Mouse (Mus musculus): ENCODE data around the gene Ethe1.
"Not testable (repeated sequence)": the region's sequence is repeated elsewhere in the genome, so short reads cannot be mapped to it uniquely, and the experiment has no call there.

The Ethe1 gene

DNA sequence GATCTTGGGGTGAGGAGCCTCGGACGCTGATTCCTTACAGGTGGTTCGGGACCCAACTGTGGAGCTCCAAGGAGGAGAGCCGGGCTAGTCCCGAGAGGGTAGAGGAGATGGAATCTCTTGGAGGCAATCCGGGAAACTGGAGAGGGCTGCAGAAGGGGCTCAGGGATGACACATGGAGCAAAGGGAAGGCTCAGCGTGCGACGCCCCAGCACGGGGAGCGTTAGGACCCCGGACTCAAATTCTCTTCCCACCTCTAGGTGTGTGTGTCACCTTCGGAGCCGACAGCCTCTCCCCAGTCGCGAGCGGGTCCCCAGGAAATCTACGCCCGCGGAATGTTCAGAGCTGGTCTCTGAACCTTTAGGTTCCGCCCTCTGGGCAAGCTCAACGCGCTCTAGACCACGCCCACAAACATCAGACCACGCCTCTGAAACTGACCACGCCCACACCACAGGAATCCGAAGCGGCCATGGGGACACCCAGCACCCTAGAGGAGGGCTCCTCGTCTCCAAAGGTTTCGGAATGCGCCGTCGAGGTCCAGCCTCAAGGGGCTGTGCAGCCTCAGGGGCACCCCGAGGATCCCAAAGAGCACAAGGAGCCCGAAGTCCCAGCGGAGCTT lies 23.6 kb downstream of the Ethe1 start:
- in situ Hi-C loops (cut with MboI; ENCODE audit: low sequenced_read_pairs): no loop called here

DNA sequence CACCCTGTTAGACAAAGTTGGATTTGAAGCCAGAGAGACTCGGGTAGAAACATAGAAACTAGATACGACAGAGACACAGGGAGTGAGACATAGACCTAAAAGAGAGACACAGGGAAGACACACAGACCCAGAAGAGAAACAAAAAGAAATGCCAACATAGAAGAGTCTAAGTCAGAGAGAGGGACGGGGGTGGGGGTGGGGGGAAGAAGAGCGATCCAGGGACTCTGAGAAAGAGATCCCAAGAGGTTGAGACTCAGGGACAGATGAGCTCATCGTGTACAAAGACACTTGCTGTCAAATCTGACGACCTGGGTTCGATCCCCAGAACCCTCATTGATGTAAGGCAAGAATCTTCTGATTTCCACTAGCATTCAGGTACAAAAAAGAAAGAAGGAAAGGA lies 24.4 kb downstream of the Ethe1 start:
- in situ Hi-C loops (cut with MboI; ENCODE audit: low sequenced_read_pairs): no loop called here

DNA sequence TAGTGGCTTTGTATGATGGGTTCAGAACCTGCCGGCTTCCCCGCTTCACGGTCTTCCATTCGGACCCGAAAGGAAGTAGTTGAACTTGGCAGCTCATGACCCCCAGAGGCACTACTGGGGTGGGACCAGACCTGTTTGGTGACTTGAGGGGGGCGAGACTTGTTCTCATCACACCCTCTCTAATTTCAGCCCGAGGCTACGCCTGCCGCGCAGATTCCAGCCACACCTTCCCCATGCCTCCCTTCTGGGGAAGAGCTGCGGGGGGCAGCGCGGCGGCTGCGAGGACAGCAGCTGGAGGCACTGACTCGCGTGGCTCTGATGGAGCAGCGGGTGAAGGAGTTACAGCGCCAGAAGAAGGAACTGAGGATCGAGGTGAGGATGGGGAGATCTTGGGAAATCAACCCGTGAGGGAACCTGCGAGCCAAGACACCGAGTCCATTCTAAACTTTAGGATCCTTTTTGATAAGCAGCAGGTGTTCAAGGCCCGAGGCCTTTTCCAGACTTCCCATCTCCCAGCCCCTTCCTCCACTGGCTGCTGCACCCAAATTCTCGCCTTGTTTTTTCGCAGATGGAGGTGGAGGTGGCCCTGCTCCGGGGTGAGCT lies 25.1 kb downstream of the Ethe1 start:
- in situ Hi-C loops (cut with MboI; ENCODE audit: low sequenced_read_pairs): no loop called here

DNA sequence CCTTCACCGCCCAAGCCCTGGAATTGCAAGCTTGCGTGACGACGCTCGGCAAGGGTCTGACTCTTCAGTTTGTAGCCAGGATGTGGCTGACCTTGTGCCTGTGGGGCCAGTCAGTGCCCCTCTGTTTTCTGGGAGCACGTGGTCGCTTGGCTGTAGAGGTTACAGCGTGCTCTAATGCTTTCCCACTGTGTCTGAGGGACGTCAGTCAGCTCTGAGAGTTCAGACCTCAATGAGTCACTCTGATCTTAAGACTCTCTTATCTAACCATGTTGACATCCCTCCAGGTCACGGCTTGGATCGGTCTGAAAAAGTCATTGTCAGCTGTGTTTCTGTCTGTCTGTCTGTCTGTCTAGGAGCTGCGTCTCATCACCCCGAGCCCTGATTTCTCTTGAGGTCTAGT lies 27.5 kb downstream of the Ethe1 start:
- in situ Hi-C loops (cut with MboI; ENCODE audit: low sequenced_read_pairs): no loop called here

DNA sequence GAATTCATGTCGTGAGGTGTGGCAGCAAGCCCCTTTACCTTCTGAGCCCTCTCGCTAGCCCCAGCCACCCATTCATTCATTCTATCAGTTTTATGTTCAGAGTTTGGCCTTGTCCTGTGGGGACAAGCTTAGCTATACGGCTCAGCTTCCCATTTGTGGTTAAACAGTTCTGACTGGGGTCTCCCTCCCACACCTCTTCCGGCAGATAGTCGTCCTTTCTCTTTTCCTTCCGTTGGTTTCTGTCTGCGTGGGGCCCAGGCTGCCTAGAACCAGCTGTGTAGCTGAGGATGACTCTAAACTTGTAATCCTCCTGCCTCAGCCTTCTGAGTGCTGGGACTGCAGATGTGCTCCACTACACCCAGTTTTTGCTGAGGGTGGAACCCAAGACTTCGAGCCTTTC lies 30.4 kb downstream of the Ethe1 start:
- in situ Hi-C loops (cut with MboI; ENCODE audit: low sequenced_read_pairs): no loop called here

DNA sequence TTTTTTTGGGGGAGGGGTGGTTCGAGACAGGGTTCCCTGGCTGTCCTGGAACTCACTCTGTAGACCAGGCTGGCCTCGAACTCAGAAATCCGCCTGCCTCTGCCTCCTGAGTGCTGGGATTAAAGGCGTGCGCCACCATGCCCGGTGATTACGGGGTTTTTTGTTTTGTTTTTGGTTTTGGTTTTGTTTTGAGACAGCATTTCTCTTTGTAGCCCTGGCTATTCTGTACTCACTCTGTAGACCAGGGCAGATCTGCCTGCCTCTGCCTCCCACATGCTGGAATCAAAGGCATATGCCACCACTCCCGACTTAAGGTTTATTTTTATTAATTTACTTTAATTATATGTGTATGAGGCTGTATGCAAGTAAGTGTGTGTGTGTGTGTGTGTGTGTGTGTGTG lies 31.0 kb downstream of the Ethe1 start:
- in situ Hi-C loops (cut with MboI; ENCODE audit: low sequenced_read_pairs): not testable (repeated sequence)

DNA sequence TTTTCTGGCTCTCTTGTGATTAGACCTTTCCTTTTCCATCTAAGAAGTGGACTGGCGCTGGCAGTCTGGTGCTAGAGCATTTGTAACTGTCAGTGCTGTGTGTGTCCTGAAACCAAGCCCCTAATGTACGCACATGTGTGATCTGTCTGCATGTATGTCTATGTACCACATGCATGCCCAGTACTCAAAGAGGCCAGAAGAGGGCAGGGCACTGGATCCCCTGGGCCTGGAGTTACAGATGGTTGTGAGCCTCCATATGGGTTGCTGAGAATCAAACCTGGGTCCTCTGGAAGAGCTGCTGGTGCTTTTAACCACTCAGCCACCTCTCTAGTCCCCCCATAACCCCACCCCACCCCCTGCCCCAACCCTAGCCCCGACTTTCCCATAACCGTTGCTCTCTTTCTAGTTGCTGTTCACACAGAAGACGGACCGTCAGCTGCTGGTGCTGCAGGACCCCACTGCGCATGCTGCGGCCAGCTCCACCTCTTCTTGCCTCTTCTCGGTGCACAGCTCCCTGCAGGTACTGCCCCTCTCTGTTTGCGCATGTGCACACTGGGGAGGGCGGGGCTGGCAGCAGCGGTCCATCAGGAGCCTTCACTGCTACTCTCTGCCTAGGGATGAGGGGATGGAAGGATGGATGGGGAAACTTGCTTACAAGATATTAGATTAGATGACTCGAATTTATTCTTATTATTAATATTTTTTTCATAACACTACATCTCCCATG lies 32.5 kb downstream of the Ethe1 start:
- in situ Hi-C loops (cut with MboI; ENCODE audit: low sequenced_read_pairs): no loop called here

DNA sequence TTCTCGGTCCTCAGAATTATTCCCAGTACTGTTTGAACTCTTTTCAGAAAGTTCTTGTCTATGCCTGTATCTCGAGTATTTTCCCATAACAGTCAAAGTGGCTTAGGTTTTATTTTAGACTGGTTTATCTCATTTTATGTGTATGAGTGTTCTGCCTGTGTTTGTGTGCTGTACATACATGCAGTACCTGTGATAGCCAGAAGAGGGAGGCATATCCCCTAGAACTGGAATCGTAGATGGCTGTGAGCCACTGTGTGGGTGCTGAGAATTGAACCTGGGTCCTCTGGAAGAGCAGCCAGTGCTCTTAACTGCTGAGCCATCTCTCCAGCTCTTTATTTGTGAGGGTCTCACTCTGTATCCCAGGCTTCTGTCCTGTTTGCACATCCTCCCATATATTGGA lies 33.9 kb downstream of the Ethe1 start:
- in situ Hi-C loops (cut with MboI; ENCODE audit: low sequenced_read_pairs): no loop called here

DNA sequence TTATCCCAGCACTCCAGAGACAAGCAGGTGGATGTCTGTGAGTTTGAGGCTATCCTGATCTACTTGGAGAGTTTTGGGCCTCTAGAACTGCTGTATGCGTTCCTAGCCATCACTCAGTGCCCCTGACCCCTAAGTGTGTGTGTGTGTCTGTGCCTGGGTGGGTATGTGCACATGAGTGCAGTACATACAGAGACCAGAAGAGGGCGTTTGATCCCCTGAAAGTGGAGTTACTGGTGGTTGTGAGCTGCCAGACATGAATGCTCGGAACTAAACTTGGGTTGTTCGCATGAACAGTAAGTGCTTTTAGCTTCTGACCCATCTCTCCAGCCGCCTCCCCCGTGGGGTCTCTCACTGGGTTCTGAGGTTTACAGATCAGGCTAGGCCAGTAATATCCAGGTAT lies 35.6 kb downstream of the Ethe1 start:
- in situ Hi-C loops (cut with MboI; ENCODE audit: low sequenced_read_pairs): no loop called here

DNA sequence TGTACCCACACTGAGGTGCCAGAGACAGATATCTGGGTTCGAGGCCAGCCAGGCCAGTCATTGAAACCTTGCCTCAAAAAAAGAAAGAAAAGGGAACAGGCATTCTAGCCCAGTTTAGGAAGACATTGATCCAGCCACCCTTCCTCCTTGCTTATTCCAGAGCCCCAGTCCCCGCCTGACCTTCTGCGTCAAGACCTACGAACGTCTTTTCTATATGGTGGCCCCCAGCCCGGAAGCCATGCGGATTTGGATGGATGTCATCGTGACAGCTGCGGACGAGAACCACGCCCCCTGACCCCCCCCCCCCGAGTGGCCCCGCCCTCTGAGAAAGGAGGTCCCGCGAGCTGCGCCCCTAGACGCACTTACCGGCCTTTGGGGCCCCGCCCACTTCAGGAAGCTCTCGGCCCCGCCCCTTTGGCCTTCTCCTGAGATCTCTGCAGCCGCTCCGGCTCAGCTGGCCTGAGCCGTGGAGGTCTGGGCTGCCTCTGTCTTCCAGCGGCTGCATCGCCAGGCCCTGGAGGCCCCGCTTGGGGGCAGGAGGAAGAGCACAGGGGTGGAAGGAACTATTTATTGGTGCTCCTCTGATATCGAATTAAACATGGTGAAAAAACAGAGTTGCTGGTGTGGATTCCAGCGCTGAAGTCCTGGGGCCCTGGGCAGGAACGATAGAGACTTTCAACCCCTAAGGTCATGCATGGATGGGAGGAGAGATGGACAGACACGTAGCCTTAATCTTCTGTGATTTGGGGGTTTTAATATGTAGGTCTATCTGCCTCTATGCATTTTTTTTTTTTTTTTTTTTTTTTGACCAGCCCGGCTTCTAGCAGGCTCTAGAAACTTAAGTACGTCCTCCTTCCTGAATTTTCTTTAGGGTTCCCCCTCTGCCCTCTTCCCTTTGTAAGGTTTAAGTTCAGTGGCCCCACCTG lies 41.6 kb downstream of the Ethe1 start:
- in situ Hi-C loops (cut with MboI; ENCODE audit: low sequenced_read_pairs): no loop called here

DNA sequence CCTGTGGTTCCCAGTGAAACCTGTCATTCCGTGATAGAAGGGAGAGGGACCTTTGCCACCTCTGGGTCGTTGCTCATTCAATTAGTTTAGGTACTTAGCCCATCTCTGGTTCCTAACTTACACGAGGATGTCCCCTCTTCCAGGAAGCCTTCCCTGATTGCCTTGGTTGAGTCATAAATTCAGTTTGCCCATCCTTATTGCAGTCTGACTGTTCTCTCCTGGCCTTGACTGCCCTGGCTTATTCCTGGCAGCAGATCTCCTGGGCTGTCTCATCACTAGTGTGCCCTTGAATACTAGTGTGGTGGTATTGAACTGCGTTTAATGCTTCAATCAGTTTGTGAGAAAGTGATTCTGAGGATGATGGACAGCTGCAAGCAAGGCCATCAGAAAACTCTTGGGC lies 42.3 kb downstream of the Ethe1 start:
- in situ Hi-C loops (cut with MboI; ENCODE audit: low sequenced_read_pairs): no loop called here

DNA sequence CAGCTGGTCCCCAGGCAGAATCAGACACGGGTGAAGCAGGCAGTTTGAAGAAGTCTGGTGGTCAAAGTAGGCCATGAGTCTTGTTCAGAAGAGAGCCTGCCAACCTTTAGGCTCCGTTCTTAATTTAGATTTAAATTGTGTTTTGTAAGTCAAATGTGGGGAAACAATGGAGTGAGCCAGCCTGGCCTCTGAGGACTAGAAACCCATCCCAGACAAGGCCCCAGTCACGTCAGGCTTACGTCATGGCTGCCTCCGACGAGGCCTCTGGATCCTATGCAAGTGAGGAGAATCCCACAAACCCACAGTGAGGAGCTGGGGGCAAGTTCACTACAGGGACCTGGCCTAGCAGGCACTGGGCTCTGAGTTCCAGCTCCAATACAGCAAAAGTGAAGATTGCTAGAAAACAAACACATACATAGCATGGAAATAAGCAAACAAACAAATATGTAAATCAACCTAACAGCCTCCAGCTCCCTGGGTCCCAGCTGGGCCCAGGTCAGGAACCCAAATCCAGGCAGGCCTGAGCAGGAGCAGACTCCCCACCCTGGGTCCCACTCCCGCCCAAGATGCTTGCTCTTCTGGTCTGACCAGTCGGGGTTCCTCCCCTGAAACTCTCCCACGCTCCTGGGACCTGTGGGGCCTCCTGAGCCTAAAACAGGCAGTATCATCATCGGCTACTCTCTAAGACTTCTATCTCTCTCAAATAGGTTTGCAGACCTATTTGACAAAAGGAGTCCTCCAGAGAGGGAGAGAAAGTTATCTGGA lies 43.0 kb downstream of the Ethe1 start:
- in situ Hi-C loops (cut with MboI; ENCODE audit: low sequenced_read_pairs): no loop called here

DNA sequence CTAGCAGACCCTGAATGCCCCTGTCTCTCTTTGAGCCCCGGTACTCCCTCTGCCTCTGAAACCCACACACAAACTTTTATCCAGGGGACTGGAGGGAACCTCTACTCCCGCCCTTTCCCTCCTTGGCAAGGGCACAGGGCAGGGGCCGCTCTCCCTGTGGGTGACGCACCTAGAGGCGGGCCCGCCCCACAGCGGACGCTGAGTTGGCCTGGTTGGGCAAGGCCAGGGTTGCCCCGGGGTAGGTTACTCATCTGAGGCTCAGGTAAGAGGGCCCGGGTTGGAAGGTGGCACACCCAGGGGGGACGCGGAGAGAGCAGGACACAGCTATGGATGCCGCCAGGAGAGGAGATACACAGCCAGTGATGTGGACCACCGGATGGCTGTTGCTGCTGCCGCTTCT lies 48.9 kb downstream of the Ethe1 start, which contains the start of gene Lypd3:
Gene Lypd3 (plus strand): TSS at position 287 of the 400 bp plus-strand sequence.
- in situ Hi-C loops (cut with MboI; ENCODE audit: low sequenced_read_pairs): no loop called here

DNA sequence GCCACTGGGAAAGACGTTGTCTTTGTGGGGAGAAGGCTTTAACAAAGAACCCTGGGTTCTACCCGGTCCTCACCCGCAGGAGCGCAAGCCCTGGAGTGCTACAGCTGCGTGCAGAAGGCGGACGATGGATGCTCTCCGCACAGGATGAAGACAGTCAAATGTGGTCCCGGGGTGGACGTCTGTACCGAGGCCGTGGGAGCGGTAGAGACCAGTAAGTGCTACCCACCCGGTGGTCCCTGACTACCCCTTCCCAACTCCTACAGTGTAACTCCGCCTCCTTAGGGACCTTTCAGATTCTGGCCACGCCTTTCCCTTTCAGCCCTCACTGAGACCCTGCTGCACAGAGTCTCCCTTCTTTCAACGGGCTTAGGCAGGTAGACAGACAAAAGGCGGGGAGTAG lies 49.7 kb downstream of the Ethe1 start:
- in situ Hi-C loops (cut with MboI; ENCODE audit: low sequenced_read_pairs): no loop called here

DNA sequence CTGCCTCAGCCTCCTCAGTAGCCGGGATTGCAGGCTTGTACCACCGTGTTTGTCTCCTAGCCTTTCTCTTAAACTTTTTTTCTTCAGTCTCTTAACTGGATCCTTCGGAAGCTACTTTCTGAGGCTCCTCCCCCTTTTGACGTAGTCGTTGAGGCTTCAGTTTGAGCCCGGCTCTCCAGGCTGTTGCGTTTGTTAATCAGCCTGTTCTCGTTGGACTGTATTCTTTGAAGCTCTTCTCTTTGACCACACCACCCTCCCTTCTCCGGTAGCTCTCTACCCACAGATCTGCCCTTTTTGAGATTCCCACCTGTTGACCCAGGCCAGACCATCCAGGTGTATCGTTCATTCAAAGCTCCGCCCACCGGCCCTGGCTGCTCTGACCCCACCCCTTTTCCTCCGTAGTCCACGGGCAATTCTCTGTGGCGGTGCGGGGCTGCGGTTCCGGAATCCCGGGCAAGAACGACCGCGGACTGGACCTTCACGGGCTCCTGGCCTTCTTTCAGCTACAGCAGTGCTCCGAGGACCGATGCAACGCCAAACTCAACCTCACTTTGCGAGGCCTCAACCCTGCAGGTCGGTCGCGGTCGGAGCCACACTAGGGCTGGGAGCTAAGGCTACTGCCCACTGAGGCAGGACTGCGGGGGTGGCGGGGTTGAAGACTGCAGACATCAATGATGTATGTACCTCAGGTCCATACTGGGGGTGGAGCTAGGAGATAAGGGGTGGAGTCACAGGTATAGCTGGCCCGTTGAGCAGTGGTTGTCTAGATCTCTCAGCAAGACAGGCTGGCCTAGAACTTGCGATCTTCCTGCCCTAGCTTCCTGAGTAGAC lies 50.9 kb downstream of the Ethe1 start:
- in situ Hi-C loops (cut with MboI; ENCODE audit: low sequenced_read_pairs): no loop called here

DNA sequence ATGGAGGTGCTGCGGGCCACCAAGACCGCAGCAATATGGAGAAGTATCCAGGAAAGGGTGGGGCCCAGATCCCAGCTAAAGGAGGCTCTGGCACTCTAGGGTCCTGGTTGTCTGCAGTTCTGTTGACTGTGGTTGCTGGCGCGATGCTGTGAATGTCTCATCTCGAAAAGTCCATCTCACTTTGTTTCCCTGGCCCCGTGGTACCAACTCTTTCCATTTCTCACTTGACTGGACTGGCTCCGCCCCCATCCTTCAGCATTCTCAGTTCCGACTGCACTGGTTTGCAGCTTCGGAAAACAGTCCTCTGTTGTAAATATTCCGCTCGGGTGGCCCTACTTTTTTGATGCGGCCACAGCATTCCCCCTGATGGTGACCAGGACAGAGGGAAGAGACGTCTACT lies 53.1 kb downstream of the Ethe1 start:
- in situ Hi-C loops (cut with MboI; ENCODE audit: low sequenced_read_pairs): no loop called here

DNA sequence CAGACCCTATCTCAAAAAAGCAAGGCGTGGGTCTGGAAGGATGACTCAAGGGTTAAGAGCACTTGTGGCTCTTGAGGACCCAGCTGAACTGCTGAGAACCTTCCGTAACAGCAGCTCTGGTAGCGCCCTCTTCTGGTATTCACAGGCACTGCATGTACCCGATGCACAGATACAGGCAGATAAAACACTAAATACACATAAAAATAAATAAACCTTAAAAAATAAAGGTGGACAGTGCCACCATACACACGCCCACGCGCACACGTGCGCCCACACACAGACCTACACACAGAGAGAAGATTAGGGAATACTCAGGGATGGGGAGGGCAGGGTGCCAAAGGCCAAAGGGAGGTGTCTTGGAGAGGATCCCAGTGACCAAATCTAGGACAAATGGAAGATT lies 55.1 kb downstream of the Ethe1 start:
- in situ Hi-C loops (cut with MboI; ENCODE audit: low sequenced_read_pairs): no loop called here

DNA sequence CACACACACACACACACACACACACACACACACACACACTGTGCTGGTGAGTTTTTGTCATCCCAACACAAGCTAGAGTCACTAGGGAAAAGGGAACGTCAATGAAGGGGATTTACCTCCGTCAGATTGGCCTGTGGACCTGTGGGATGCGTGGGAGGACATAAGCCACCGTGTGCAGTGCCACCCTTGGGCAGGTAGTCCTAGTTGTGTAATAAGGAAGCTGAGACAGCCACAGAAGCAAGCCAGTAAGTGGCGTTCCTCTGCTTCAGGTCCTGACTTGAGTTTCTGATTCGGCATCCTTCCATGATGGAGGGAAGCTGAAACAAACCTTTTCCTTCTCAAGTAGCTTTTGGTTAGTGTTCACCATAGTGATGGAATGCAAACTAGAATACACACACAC lies 57.1 kb downstream of the Ethe1 start:
- in situ Hi-C loops (cut with MboI; ENCODE audit: low sequenced_read_pairs): no loop called here

DNA sequence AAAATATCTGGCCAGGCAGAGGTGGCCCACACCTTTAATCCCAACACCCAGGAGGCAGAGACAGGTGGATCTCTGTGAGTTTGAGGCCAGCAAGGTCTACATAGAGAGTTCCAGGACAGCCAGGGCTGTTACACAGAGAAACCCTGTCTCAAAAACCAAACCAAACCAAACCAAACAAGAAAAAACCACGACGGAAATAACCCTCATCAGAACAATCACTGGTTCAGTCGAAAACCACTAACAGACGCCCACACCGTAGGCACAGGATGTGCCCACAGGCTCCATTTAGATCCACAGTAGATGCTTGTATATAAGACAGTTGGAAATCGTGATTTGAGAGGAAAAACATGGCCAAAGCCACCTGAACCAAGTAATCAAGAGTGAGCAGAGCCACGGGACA lies 57.7 kb downstream of the Ethe1 start:
- in situ Hi-C loops (cut with MboI; ENCODE audit: low sequenced_read_pairs): no loop called here

DNA sequence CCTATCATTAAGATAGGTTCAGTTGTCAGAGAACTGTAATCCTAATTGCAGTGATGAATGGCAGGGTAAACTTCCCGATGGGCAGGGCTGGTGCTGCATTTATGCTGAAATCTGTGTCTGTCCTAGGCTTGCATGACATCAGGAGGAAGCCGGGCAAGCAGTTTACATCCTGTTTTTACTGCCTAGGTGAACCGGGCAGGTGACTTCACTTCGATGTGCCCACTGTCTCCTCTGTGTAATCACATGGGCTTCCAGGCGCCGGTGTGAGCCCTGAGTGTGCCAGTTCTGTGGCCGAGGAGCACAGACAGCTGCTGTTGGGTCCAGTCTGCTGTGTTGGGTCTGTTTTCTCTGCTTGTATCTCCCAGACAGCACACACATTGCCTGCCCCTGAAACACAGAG lies 59.1 kb downstream of the Ethe1 start:
- in situ Hi-C loops (cut with MboI; ENCODE audit: low sequenced_read_pairs): no loop called here
